Mouse (Mus musculus): ENCODE measurements around the gene Ccp110. TPM values are rescaled to one million over a fixed set of nuclear protein-coding genes. Genes with fewer than 3 reads are reported as not detected.

Gene Ccp110
- total and polyA plus RNA-seq, 2 experiments from 2014 or later: 1.8 to 1.9 TPM

- no peak overlapping the region for H3K9ac ChIP-seq (replicated peaks; ENCODE audit: low read depth, low read length)
- DNase-seq (ENCODE audit: low spot score) (no peak), ATAC-seq (ENCODE audit: insufficient read depth, low read depth) (no peak)
- peaks cover 29% of the 10 kb centered on the region for H3K36me3 ChIP-seq (replicated peaks; ENCODE audit: control insufficient read depth, insufficient read depth, low read length)
- no peaks in the 10 kb centered on the region for H3K9me3 ChIP-seq (replicated peaks; ENCODE audit: control insufficient read depth, low read length)
- 69% methylated on average over 12 of the region's 12 CpGs for WGBS
- H3K4me1 ChIP-seq (ENCODE audit: control insufficient read depth, insufficient read depth): peaks cover 7% of the 10 kb centered on the region; the same call in 1 of the 2 replicates
- no peak overlapping the region for H3K4me3 ChIP-seq (ENCODE audit: low read depth, low read length)
- H3K27me3 ChIP-seq (ENCODE audit: control insufficient read depth, insufficient read depth, low read length): no peaks in the 10 kb centered on the region
- H3K27ac ChIP-seq (ENCODE audit: low read depth): no peak overlapping the region
- no peak overlapping the region for H3K4me2 ChIP-seq (ENCODE audit: low read depth, low read length)
- TF ChIP-seq EP300 (IDR thresholded peaks at IDR 0.05; ENCODE audit: low read depth) (no peak), CTCF (IDR thresholded peaks at IDR 0.05; ENCODE audit: low read depth) (no peak)
These were observed 60.7 kb downstream of the Ccp110 start for GRCm38 (mm10) chr7:118773027-118773426.

DNA sequence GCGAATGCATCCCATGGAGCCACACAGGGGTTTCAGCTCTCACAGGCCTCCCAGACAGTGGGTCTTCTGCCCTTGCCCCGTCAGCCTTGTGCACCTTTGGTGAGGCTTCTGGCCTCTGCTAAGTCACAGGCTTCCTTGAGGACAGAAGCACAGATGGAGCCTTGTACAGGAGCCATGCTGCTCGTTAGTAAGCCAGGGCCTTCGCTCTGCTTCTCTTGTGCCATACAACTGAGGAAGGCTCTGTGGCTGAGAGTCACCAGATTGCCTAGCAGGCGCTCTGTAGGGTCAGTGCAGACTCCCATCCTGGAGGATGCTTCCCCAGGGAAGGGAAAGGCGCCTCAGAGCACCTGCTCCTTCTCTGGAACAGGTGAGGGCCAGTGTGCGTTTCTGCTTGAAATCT is 63.6 kb downstream of the Ccp110 start:
- TF ChIP-seq CTCF (IDR thresholded peaks at IDR 0.05; ENCODE audit: low read depth) (no peak), EP300 (IDR thresholded peaks at IDR 0.05; ENCODE audit: low read depth) (no peak)
- H3K4me2 ChIP-seq (ENCODE audit: low read depth, low read length): no peak overlapping the region
- no peak overlapping the region for H3K4me3 ChIP-seq (ENCODE audit: low read depth, low read length)
- H3K27ac ChIP-seq (ENCODE audit: low read depth): peak overlapping the region; percentile 20; the same call in 1 of the 2 replicates
- no peaks in the 10 kb centered on the region for H3K27me3 ChIP-seq (ENCODE audit: control insufficient read depth, insufficient read depth, low read length)
- DNase-seq (ENCODE audit: low spot score) (no peak), ATAC-seq (ENCODE audit: insufficient read depth, low read depth) (no peak)
- peaks cover 42% of the 10 kb centered on the region for H3K36me3 ChIP-seq (replicated peaks; ENCODE audit: control insufficient read depth, insufficient read depth, low read length)
- no peak overlapping the region for H3K9ac ChIP-seq (replicated peaks; ENCODE audit: low read depth, low read length)
- 86% methylated on average over 7 of the region's 7 CpGs for WGBS
- H3K9me3 ChIP-seq (replicated peaks; ENCODE audit: control insufficient read depth, low read length): no peaks in the 10 kb centered on the region
- H3K4me1 ChIP-seq (ENCODE audit: control insufficient read depth, insufficient read depth): peaks cover 8% of the 10 kb centered on the region; the same call in 1 of the 2 replicates

- DNase-seq (ENCODE audit: low spot score): no peak
- no peak overlapping the region for H3K27ac ChIP-seq (ENCODE audit: low read depth)
- no peaks in the 10 kb centered on the region for H3K27me3 ChIP-seq (ENCODE audit: control insufficient read depth, insufficient read depth, low read length)
- 75% methylated on average over 9 of the region's 9 CpGs for WGBS
- H3K9me3 ChIP-seq (replicated peaks; ENCODE audit: control insufficient read depth, low read length): no peaks in the 10 kb centered on the region
- peaks cover 8% of the 10 kb centered on the region; the same call in 1 of the 2 replicates for H3K4me1 ChIP-seq (ENCODE audit: control insufficient read depth, insufficient read depth)
- TF ChIP-seq EP300 (IDR thresholded peaks at IDR 0.05; ENCODE audit: low read depth) (no peak), CTCF (IDR thresholded peaks at IDR 0.05; ENCODE audit: low read depth) (no peak)
- no peak overlapping the region for H3K9ac ChIP-seq (replicated peaks; ENCODE audit: low read depth, low read length)
- no peak overlapping the region for H3K4me3 ChIP-seq (ENCODE audit: low read depth, low read length)
- H3K36me3 ChIP-seq (replicated peaks; ENCODE audit: control insufficient read depth, insufficient read depth, low read length): peaks cover 46% of the 10 kb centered on the region
- ATAC-seq (ENCODE audit: insufficient read depth, low read depth): no peak
- H3K4me2 ChIP-seq (ENCODE audit: low read depth, low read length): no peak overlapping the region
These were observed 64.1 kb downstream of the Ccp110 start for GRCm38 (mm10) chr7:118776491-118776890.

DNA sequence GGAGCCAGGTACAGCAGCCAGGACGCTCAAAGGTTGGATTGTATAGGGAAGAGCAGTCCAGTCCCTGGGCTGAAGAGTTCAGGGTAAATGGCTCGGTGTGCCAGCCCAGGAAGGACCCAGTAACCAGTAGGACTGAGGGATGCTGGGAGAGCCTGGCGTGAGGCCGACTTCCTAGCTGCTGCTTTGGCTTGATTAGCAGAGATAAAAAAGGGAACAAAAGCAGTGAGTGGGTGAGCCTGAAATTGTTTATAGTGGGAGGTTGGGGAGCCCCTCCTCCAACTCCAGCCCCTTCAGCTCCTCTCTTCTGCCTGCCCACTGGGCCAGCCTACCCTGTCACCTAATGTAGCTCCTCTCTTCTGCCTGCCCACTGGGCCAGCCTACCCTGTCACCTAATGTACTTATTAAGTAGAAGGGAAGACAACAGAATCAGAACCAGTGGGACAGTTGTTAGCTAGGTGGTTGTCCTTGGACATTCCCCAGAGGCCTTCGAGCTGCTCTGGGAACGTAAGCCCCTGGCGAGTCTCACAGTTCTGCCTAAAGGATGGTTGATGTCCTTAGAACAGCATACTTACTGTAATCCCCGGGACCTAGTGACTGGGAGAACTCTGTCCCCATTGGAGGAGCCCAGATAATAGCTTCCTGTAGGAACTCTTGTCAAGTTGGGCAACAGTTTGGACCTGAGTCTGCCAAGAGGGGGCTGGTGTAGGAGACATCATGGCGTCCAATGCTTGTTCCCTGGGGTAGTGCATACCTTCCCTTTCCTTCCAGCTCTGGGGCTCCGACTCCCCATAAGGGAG is 65.4 kb downstream of the Ccp110 start:
- peak overlapping the region; percentile 69 for H3K27ac ChIP-seq (ENCODE audit: low read depth)
- H3K9ac ChIP-seq (replicated peaks; ENCODE audit: low read depth, low read length): no peak overlapping the region
- no peak overlapping the region for H3K4me3 ChIP-seq (ENCODE audit: low read depth, low read length)
- H3K4me1 ChIP-seq (ENCODE audit: control insufficient read depth, insufficient read depth): peaks cover 8% of the 10 kb centered on the region; the same call in 1 of the 2 replicates
- H3K27me3 ChIP-seq (ENCODE audit: control insufficient read depth, insufficient read depth, low read length): no peaks in the 10 kb centered on the region
- no peaks in the 10 kb centered on the region for H3K9me3 ChIP-seq (replicated peaks; ENCODE audit: control insufficient read depth, low read length)
- no peak for TF ChIP-seq CTCF (IDR thresholded peaks at IDR 0.05; ENCODE audit: low read depth)
- H3K36me3 ChIP-seq (replicated peaks; ENCODE audit: control insufficient read depth, insufficient read depth, low read length): peaks cover 46% of the 10 kb centered on the region
- no peak overlapping the region for H3K4me2 ChIP-seq (ENCODE audit: low read depth, low read length)
- DNase-seq (ENCODE audit: low spot score) (no peak), ATAC-seq (ENCODE audit: insufficient read depth, low read depth) (peak; percentile 63)
- 58% methylated on average over 10 of the region's 10 CpGs for WGBS

GRCm38 (mm10) chr7:118778561-118778960 is 66.2 kb downstream of the Ccp110 start:
- Histone ChIP-seq H3K9me3 (replicated peaks; ENCODE audit: control insufficient read depth, low read length) (no peaks in the 10 kb centered on the region), H3K27ac (ENCODE audit: low read depth) (peak overlapping the region; percentile 69; the same call in 1 of the 2 replicates), H3K36me3 (replicated peaks; ENCODE audit: control insufficient read depth, insufficient read depth, low read length) (peaks cover 44% of the 10 kb centered on the region), H3K4me3 (ENCODE audit: low read depth, low read length) (no peak overlapping the region), H3K4me1 (ENCODE audit: control insufficient read depth, insufficient read depth) (peaks cover 8% of the 10 kb centered on the region; the same call in 1 of the 2 replicates), H3K27me3 (ENCODE audit: control insufficient read depth, insufficient read depth, low read length) (no peaks in the 10 kb centered on the region), H3K4me2 (ENCODE audit: low read depth, low read length) (no peak overlapping the region), H3K9ac (replicated peaks; ENCODE audit: low read depth, low read length) (no peak overlapping the region)
- WGBS: 73% methylated on average over 6 of the region's 6 CpGs
- DNase-seq (ENCODE audit: low spot score) (no peak), ATAC-seq (ENCODE audit: insufficient read depth, low read depth) (no peak)
- TF ChIP-seq EP300 (IDR thresholded peaks at IDR 0.05; ENCODE audit: low read depth) (no peak), CTCF (IDR thresholded peaks at IDR 0.05; ENCODE audit: low read depth) (no peak)
